20 mouse cellular contexts compared by ENCODE assay signal in genomic region chr9:103580621-103581020, GRCm38 (mm10).
DNase-seq lines count a peak whose midpoint lies in the region; ATAC-seq lines count a peak whose summit lies in the region.
"Had no signal": no experiment of that assay in that cellular context is flagged by ENCODE, and none has a peak within 500 bp of the region (broad histone marks: within the 10 kb centered on the region; RNA-seq: fewer than 3 reads in every experiment).

No protein-coding gene starts in this region.

- H3K4me2 ChIP-seq in heart, embryonic 15.5 days = no peak overlapping the region
- H3K4me2 ChIP-seq in heart, embryonic 11.5 days = no peak overlapping the region
- H3K4me2 ChIP-seq: embryonic facial prominence, embryonic 15.5 days; liver, embryonic 15.5 days; neural tube, embryonic 13.5 days had no signal

- no peak overlapping the region for H3K4me3 ChIP-seq in heart, embryonic 15.5 days
- no peak overlapping the region for H3K4me3 ChIP-seq in heart, embryonic 11.5 days (ENCODE audit: low read depth, low read length)
- H3K4me3 ChIP-seq: embryonic facial prominence, embryonic 15.5 days; forebrain, embryonic 10.5 days; hindbrain, embryonic 10.5 days; liver, embryonic 15.5 days; neural tube, embryonic 13.5 days had no signal

- H3K4me1 ChIP-seq in heart, embryonic 15.5 days (replicated peaks) = peaks cover 19% of the 10 kb centered on the region
- peaks cover 19% of the 10 kb centered on the region for H3K4me1 ChIP-seq in heart, embryonic 11.5 days (ENCODE audit: control insufficient read depth, insufficient read depth, low read length)
- H3K4me1 ChIP-seq: embryonic facial prominence, embryonic 15.5 days; liver, embryonic 15.5 days had no signal

- H3K27me3 ChIP-seq in heart, embryonic 15.5 days = no peaks in the 10 kb centered on the region
- no peaks in the 10 kb centered on the region for H3K27me3 ChIP-seq in heart, embryonic 11.5 days (ENCODE audit: control insufficient read depth, insufficient read depth, low read length)
- H3K27me3 ChIP-seq: embryonic facial prominence, embryonic 15.5 days; liver, embryonic 15.5 days; neural tube, embryonic 13.5 days had no signal

- WGBS in heart, embryonic 15.5 days = 81% methylated on average over 6 of the region's 6 CpGs
- 91% methylated on average over 6 of the region's 6 CpGs for WGBS in heart, embryonic 11.5 days (ENCODE audit: insufficient replicate concordance)

- H3K36me3 ChIP-seq in heart, embryonic 15.5 days = no peaks in the 10 kb centered on the region
- H3K36me3 ChIP-seq in heart, embryonic 11.5 days (ENCODE audit: control insufficient read depth, insufficient read depth, low read length) = no peaks in the 10 kb centered on the region
- H3K36me3 ChIP-seq: embryonic facial prominence, embryonic 15.5 days; forebrain, embryonic 10.5 days; hindbrain, embryonic 10.5 days; liver, embryonic 15.5 days; neural tube, embryonic 13.5 days had no signal

- peak; percentile 46 for ATAC-seq in cerebellum, adult (ENCODE audit: insufficient number of reproducible peaks, low FRiP score, low TSS enrichment)
- no peak for ATAC-seq in heart, embryonic 15.5 days (replicated peaks; ENCODE audit: insufficient number of reproducible peaks, insufficient read depth, low FRiP score, low read depth)
- no peak for ATAC-seq in heart, embryonic 11.5 days (replicated peaks; ENCODE audit: insufficient number of reproducible peaks, low FRiP score, low TSS enrichment)
- ATAC-seq: lung, postnatal 0 days had no signal

- no peak overlapping the region for H3K9ac ChIP-seq in heart, embryonic 15.5 days
- no peak overlapping the region for H3K9ac ChIP-seq in heart, embryonic 11.5 days (ENCODE audit: low read depth, low read length)
- H3K9ac ChIP-seq: embryonic facial prominence, embryonic 15.5 days; liver, embryonic 15.5 days; neural tube, embryonic 13.5 days had no signal

- H3K9me3 ChIP-seq in heart, embryonic 15.5 days (replicated peaks) = no peaks in the 10 kb centered on the region
- no peaks in the 10 kb centered on the region for H3K9me3 ChIP-seq in heart, embryonic 11.5 days (replicated peaks; ENCODE audit: control insufficient read depth, low read length)
- H3K9me3 ChIP-seq: embryonic facial prominence, embryonic 15.5 days; forebrain, embryonic 10.5 days; hindbrain, embryonic 10.5 days; liver, embryonic 15.5 days; neural tube, embryonic 13.5 days had no signal

- DNase-seq in cerebellum, postnatal 4 days (ENCODE audit: low spot score in 2 of 2) = no peak
- DNase-seq in cerebellum, adult 18-20 months = peak; percentile 74 to 83
- DNase-seq in cerebellum, postnatal 36 days = peak; percentile 64 to 71
- DNase-seq in spleen, adult 18-20 months = no peak
- DNase-seq in lung, postnatal 10 days = no peak
- DNase-seq: embryo, embryonic 11 days; gastrocnemius, postnatal 14 days; kidney, adult 2 months; kidney, postnatal 25 days; layer of hippocampus, adult 9-11 months; right cerebral cortex, postnatal 14 days had no signal

- H3K27ac ChIP-seq in heart, embryonic 15.5 days = peak overlapping the region; percentile 82
- H3K27ac ChIP-seq in heart, embryonic 11.5 days (ENCODE audit: low read depth, low read length) = no peak overlapping the region
- H3K27ac ChIP-seq: embryonic facial prominence, embryonic 15.5 days; forebrain, embryonic 10.5 days; hindbrain, embryonic 10.5 days; liver, embryonic 15.5 days; neural tube, embryonic 13.5 days had no signal

Comparison
In these comparisons a context has a peak if more than half of its experiments do, and no peak if none do; other contexts are left out.
1. DNase-seq: peak in cerebellum, adult 18-20 months (2 of 2) and cerebellum, postnatal 36 days (2 of 2); none in cerebellum, postnatal 4 days (0 of 2), spleen, adult 18-20 months (0 of 2) and lung, postnatal 10 days (single experiment).